Mouse (Mus musculus) left cerebral cortex, postnatal 25 days (tissue): ENCODE measurements at regions not wholly inside any gene's neighbourhood (a gene's known extent, or its start where the extent isn't known, plus 50 kb on each side); places are given as distances from the start of the nearest gene placed in this dataset.

ENCODE experiments used
- DNase-seq, 2 experiments: peaks; one replicate each; pipeline ENCODE4 v3.0.0; 2022; ENCODE audit warnings: low spot score in 2 of 2, mixed read lengths in 1 of 2
- intact Hi-C: fragments of 180-260 bp; cut with DNase I; formaldehyde crosslinking; loops from one replicate; pipeline ENCODE4 v1.15.1; 2025

DNA sequence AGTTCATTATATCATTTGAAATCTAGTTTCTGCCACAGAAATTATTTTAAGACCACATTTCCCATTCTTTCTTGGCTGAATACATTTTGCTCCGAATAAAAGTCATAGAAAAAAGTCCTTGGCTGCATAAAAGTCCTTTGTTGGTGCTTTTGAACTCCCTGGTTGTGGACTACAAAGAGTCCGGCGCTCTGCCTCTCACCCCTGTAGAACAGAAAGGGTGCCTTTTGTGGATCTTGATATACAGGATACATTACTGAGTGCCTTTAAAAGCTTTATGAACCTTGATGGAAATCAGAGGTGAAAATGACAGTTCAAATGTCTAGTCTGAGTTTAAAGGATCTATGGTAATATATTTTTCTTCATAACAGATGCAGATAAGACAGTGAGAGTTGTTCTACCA, 355.5 kb downstream of the Anxa1 start:
- DNase-seq = no peak
- intact Hi-C loops = no loop called here

- intact Hi-C loops = no loop called here
- DNase-seq = no peak
These were observed 363.0 kb downstream of the Anxa1 start for GRCm38 (mm10) chr19:20027667-20028282.

DNA sequence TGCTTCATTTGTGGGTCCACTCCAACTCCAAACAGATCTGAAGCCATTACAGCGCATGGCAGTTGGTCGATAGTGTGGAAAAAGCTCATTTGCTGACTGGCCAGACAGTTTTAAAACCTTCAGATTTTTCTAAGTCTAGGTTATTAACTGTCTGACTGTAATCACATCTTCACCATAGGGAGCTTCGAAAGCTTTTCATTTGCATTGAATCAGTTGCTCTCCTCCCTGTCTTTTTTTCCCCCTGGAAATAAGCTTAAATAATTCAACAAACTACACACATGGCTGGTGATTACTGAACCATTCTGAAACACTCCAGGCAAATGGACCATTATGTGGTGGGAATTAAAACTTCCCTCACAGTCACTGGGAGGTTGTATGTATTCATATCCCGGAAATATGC, 376.6 kb downstream of the Anxa1 start:
- intact Hi-C loops = no loop called here
- no peak for DNase-seq

GRCm38 (mm10) chr19:20009801-20010441, 380.8 kb downstream of the Anxa1 start:
- DNase-seq = no peak
- intact Hi-C loops = no loop called here

DNA sequence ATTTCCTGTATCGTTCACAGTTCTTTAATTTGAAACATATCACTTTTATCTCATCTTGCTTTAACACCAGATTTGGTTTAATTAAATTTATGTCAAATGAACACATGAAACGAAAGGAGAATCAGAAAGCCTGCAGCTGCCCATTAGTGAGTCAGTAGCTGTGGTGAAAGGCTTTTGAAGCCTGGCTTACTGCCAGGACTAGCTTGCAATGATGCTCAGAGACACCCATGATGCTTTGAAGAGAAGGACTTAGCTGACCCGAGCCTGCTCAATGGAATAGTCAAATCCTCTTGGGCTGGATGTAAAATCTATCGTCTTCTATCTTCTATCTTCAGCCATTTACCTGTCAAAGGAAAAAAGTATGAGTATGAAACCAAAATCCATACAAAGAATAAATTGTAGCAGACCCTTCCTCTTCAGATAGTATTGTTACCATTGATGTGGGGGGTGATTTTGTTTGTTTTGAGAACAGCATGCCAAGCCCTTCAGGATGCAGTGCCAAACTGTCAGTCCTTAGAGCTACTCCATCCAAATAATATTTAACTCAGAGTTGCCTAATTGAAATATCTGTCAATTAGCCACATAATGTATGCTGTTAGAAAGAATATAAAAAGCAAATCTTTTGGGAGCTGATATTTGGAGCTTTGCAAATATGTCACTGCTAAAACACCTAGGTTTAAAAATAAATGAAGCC, 384.7 kb downstream of the Anxa1 start:
- DNase-seq = peak in 1 of 2 experiments; percentile 3
- intact Hi-C loops = no loop called here

DNA sequence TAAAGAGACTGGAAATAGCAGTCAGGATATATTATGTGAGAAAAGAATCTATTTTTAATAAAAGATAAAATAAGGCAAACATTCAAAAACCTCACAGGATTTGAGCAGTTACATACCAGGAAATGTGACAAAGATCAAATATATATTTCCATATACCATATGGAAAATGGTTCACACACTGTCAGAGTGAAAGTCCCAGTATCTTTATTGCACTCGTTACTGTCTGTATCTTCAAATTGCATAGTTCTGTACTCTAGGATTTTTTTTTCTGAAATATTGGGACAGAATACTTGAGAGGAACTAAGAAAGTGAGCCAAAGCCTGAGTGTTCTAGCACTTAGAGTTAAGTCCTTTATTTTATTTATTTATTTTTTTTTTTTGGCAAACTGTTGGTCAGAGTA, 403.5 kb downstream of the Anxa1 start:
- DNase-seq = no peak
- intact Hi-C loops = no loop called here

DNA sequence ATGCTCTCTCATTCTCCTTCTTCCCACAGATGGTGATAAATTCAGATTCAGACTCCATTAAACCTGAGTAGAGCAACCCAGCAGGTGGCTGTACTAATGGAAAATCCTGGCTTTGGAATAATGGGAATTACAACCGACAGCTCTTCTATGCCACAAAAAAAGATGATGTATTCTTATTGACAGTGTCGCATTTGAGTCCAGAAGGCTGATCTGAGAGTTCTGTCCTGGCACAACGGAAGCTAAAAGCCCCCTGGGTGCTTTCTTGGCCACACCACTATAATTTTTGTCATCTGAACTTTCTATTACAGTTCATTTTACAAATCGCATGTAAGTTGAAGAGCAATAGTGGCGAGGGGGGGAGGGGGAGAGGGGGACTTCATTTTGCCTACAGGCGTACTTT, 411.9 kb downstream of the Anxa1 start:
- no peak for DNase-seq
- intact Hi-C loops = no loop called here

GRCm38 (mm10) chr19:19977609-19978259, 413.0 kb downstream of the Anxa1 start:
- intact Hi-C loops = no loop called here
- no peak for DNase-seq

DNA sequence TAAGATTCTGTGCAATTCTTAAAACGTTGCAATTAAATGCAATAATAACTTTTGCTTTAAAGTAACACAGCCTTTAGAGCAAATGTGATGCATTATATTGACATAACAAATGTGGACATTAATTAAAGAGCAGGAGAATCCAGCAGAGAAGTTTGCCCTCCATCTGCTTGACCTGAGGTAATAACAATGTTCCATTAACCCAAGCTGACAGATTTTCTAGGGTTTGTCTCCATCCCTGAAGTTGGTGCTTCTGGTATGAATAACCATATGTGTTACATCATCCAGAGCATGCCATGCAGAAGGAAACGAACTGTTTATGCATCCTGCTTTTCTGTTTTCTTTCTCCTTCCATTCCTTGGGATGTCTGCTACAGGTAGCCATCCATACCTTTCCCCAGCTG, 414.0 kb downstream of the Anxa1 start:
- intact Hi-C loops = no loop called here
- no peak for DNase-seq

- DNase-seq = no peak
- intact Hi-C loops = no loop called here
These were observed 420.8 kb downstream of the Anxa1 start for GRCm38 (mm10) chr19:19969780-19970512.

DNA sequence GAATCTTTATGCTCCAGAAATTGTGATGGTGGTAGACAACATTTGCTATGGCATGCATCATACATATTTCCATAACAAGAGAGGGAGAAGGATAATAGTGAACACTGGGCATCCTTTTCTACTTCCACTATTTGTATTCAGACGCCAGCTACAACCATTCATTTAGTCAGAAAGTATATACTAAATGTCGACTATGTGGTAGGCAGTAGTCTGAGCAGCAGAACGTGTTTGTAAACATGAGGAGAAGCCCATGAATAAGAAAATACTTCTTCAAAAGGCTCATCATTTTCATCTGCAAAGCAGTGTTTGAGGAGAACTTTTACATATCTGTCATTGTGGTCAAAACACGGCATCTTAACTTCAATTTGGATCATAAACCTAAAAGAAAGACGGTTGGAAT, 421.4 kb downstream of the Anxa1 start:
- DNase-seq = no peak
- intact Hi-C loops = no loop called here

DNA sequence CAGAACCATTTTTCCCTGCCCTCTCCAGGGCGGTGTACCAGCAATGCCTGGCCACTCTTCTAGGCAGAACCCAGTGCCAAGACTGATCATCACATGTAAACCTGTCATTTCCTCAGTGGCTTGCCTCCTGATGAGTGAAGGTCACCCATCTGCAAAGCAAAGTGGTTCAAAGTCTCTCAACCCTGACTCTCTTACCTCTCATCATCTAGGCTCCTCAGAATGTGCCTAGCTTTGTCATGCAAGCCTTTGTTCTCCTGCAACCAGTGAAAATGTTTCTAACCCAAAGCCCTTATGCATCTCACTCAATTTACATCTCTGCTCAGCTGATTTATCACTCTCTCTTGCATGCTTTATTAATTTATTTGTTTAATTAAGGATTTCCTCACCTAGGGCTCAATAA, 445.5 kb downstream of the Anxa1 start:
- intact Hi-C loops = no loop called here
- DNase-seq = no peak

GRCm38 (mm10) chr19:19942697-19943096, 448.0 kb downstream of the Anxa1 start:
- DNase-seq = no peak
- intact Hi-C loops = no loop called here

- DNase-seq = no peak
- intact Hi-C loops = no loop called here
These were observed 469.6 kb downstream of the Anxa1 start for GRCm38 (mm10) chr19:19921109-19921508.

DNA sequence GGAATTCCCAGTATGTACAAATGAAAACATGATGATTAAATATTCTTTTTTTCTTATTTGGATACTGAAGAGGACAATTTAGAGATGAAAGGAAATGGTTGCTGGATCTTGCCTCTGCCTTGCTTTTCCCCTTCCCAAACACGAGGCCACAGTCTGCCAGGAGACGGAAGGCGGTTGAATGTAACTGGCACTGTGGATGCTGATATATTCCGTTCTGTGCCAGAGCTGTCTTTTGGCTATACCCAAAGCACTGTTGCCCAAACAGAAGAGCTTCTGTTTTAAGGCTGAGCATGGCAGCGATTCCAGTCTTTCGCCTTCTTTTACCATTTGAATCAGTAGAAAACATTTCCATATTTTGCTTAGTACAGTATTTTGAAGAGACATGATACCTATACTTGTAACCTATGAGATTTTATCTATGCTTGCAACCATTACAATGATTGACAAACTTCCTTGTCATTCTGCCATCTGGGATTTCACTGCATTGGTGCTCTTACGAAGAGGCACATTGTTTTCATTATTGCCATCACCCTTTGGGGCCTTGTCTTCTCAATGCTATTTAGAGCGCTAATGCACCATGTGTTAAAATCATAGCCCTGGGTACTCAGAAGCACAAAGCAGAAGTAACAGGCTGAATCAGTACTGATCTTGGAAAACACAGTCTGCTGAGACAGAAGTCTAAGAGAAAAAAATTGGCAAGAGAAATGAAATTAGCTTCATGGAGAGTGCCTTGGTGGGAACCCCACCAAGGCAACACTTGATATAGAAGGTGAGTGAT, 504.6 kb downstream of the Anxa1 start:
- peak in 1 of 2 experiments; percentile 38 for DNase-seq
- intact Hi-C loops = loop anchor here (10.0 kb wide), 2 partner anchors 329 to 941 kb away; no protein-coding TSS in a partner anchor

DNA sequence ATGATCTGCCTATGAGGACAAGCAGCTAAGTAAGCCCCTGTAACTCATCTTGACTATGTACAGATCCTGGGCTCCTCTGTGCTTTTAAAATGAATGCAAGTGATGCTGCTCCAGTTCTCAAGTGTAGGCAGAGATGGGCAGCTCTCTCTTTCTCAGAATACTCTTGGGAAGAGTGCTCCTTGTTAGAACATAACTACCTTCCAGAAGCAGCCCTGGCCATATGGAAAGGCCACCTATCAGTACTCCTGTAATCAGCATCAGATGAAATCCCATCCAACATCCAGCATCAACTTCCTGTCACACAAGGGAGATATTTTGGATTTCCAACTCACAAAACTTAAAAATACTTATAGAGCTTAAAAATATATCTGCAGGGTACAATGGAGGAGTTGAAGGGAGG, 509.8 kb downstream of the Anxa1 start:
- peak in 1 of 2 experiments; percentile 87 for DNase-seq

GRCm38 (mm10) chr19:19848152-19848551, 542.6 kb downstream of the Anxa1 start:
- DNase-seq = no peak
- intact Hi-C loops = no loop called here

More for the DNA sequence above, 509.8 kb downstream of the Anxa1 start:
- intact Hi-C loops = loop anchor here (5.0 to 10.0 kb wide), 3 partner anchors 334 to 936 kb away; no protein-coding TSS in a partner anchor

- DNase-seq = no peak
- intact Hi-C loops = no loop called here
These were observed 582.8 kb downstream of the Anxa1 start for GRCm38 (mm10) chr19:19807992-19808391.

GRCm38 (mm10) chr19:19793835-19794234, 596.9 kb downstream of the Anxa1 start:
- intact Hi-C loops = no loop called here
- no peak for DNase-seq
